Mouse (Mus musculus) adrenal gland, adult (tissue): ENCODE data around the gene Tnip2.

Source experiments
- DNase-seq, 2 experiments: peaks; one replicate each; pipeline ENCODE4 v3.0.0; 2022 to 2023; ENCODE audit warnings: low spot score in 1 of 2; ENCODE audit not compliant: inconsistent age in 2 of 2

Tnip2 gene

GRCm38 (mm10) chr5:34513466-34514217, at the start of gene Tnip2:
Tnip2 (minus strand) TSS chr5:34513991.
- DNase-seq: peak; percentile 98 to 99

- DNase-seq: peak in 1 of 2 experiments; percentile 45
Observed at GRCm38 (mm10) chr5:34551821-34552220, 38.0 kb upstream of the Tnip2 start.

- DNase-seq: no peak
Observed at GRCm38 (mm10) chr5:34550251-34550650, 36.5 kb upstream of the Tnip2 start.

- peak; percentile 49 to 78 for DNase-seq
Observed at GRCm38 (mm10) chr5:34549483-34550221, 35.9 kb upstream of the Tnip2 start.

GRCm38 (mm10) chr5:34549135-34549482, 35.3 kb upstream of the Tnip2 start:
- DNase-seq: no peak

- peak in 1 of 2 experiments; percentile 74 for DNase-seq
Observed at GRCm38 (mm10) chr5:34547410-34547809, 33.6 kb upstream of the Tnip2 start.

- DNase-seq: peak in 1 of 2 experiments; percentile 45
Observed at GRCm38 (mm10) chr5:34543114-34543513, 29.3 kb upstream of the Tnip2 start.

GRCm38 (mm10) chr5:34542166-34542565, 28.4 kb upstream of the Tnip2 start:
- DNase-seq: peak in 1 of 2 experiments; percentile 72

- DNase-seq: no peak
Observed at GRCm38 (mm10) chr5:34539121-34539520, 25.3 kb upstream of the Tnip2 start.

- DNase-seq: peak in 1 of 2 experiments; percentile 56
Observed at GRCm38 (mm10) chr5:34538527-34538926, 24.7 kb upstream of the Tnip2 start.

GRCm38 (mm10) chr5:34538079-34538478, 24.3 kb upstream of the Tnip2 start:
- no peak for DNase-seq

- peak; percentile 69 to 88 for DNase-seq
Observed at GRCm38 (mm10) chr5:34535831-34536230, 22.0 kb upstream of the Tnip2 start.

GRCm38 (mm10) chr5:34534776-34535581, 21.2 kb upstream of the Tnip2 start:
- peak; percentile 93 to 97 for DNase-seq

GRCm38 (mm10) chr5:34533820-34534219, 20.0 kb upstream of the Tnip2 start:
- DNase-seq: peak; percentile 70 to 76

- DNase-seq: peak in 1 of 2 experiments; percentile 51
Observed at GRCm38 (mm10) chr5:34533066-34533465, 19.3 kb upstream of the Tnip2 start.

- peak; percentile 67 to 88 for DNase-seq
Observed at GRCm38 (mm10) chr5:34530687-34531086, 16.9 kb upstream of the Tnip2 start.

GRCm38 (mm10) chr5:34530116-34530515, 16.3 kb upstream of the Tnip2 start:
- DNase-seq: peak in 1 of 2 experiments; percentile 11

- peak in 1 of 2 experiments; percentile 50 for DNase-seq
Observed at GRCm38 (mm10) chr5:34528724-34529123, 14.9 kb upstream of the Tnip2 start.

- no peak for DNase-seq
Observed at GRCm38 (mm10) chr5:34527352-34527751, 13.6 kb upstream of the Tnip2 start.

- no peak for DNase-seq
Observed at GRCm38 (mm10) chr5:34526477-34526775, 12.6 kb upstream of the Tnip2 start.

- DNase-seq: peak; percentile 97 to 99
Observed at GRCm38 (mm10) chr5:34525663-34526476, 12.1 kb upstream of the Tnip2 start, which contains the start of gene Sh3bp2. Sh3bp2 (plus strand) TSS chr5:34525838.
